Mouse (Mus musculus) stomach, postnatal 0 days (tissue): ENCODE data around the gene Gm28308. TPM values are rescaled to one million over a fixed set of nuclear protein-coding genes. Genes with fewer than 3 reads are reported as not detected.
A peak's percentile ranks its signal among the peaks of the same experiment; 100 is the strongest.

ENCODE experiments used
- ATAC-seq: fragments of 200-750 bp; cut with Nextera tagmentation; 2 replicates; pipeline ENCODE4 v1.8.0; 2017; ENCODE audit not compliant: low FRiP score, low TSS enrichment
- DNase-seq: peaks from one replicate; pipeline ENCODE4 v3.0.0-alpha.2; 2016; ENCODE audit warnings: low spot score
- H3K27ac ChIP-seq: fragments of 300-500 bp; sonication (generic); replicated peaks from 2 replicates; pipeline ENCODE4 v1.5.1; 2014; ENCODE audit warnings: mild to moderate bottlenecking, control low read depth
- H3K27me3 ChIP-seq: fragments of 300-500 bp; sonication (generic); 2 replicates; pipeline ENCODE4 v1.6.1; 2014; ENCODE audit warnings: low read length; ENCODE audit not compliant: control insufficient read depth, insufficient read depth
- H3K36me3 ChIP-seq: fragments of 300-500 bp; sonication (generic); 2 replicates; pipeline ENCODE4 v1.6.1; 2014; ENCODE audit warnings: low read length, mixed read lengths; ENCODE audit not compliant: control insufficient read depth, insufficient read depth
- H3K4me1 ChIP-seq: fragments of 300-500 bp; sonication (generic); replicated peaks from 2 replicates; pipeline ENCODE4 v1.6.1; 2014; ENCODE audit warnings: antibody characterized with exemption; ENCODE audit not compliant: control insufficient read depth, insufficient read depth
- H3K4me2 ChIP-seq: fragments of 300-500 bp; sonication (generic); replicated peaks from 2 replicates; pipeline ENCODE4 v1.6.1; 2014; ENCODE audit warnings: low read depth, mild to moderate bottlenecking, control low read depth, moderate library complexity
- H3K4me3 ChIP-seq: fragments of 300-500 bp; sonication (generic); 2 replicates; pipeline ENCODE4 v1.5.1; 2014; ENCODE audit warnings: low read depth, low read length, control low read depth
- H3K9ac ChIP-seq: fragments of 300-500 bp; sonication (generic); 2 replicates; pipeline ENCODE4 v1.6.1; 2014; ENCODE audit warnings: mild to moderate bottlenecking, low read length, control low read depth, mixed read lengths
- H3K9me3 ChIP-seq: fragments of 300-500 bp; sonication (generic); 2 replicates; pipeline ENCODE4 v1.6.1; 2016; ENCODE audit warnings: low read length; ENCODE audit not compliant: control insufficient read depth
- CTCF ChIP-seq: IDR thresholded peaks from 2 replicates; pipeline ENCODE4 v1.5.1; 2016; ENCODE audit warnings: antibody characterized with exemption, low read depth, mild to moderate bottlenecking, moderate library complexity
- EP300 ChIP-seq: optimal IDR thresholded peaks from 2 replicates; pipeline ENCODE3; 2016; ENCODE audit warnings: antibody characterized with exemption
- WGBS: fragments of 180-500 bp; shearing (Covaris S2); extraction: QIAGEN DNeasy Blood & Tissue Kit; methylation state at CpG from one replicate; pipeline ENCODE4 v1.1.7; 2014; 5-methylcytosine and 5-hydroxymethylcytosine counted together
- polyA plus RNA-seq: library from polyadenylated mRNA; unstranded; fragments of >200 nt; fragmentation: Nextera tagmentation; extraction: Ambion mirVana; gene quantifications from 2 replicates; pipeline ENCODE4 v1.2.1, GENCODE M21; 2015

Gm28308 gene
- polyA plus RNA-seq, 1 experiment from 2014 or later = not detected

GRCm38 (mm10) chr6:52169499-52170165 lies 43.5 kb downstream of the Gm28308 start:
- no peak for DNase-seq
- TF ChIP-seq CTCF (no peak), EP300 (no peak)
- Histone ChIP-seq H3K27me3 (no peaks in the 10 kb centered on the region), H3K36me3 (0 out of 2 replicates have a peak, but pooled peaks cover 2% of the 10 kb centered on the region), H3K9me3 (no peaks in the 10 kb centered on the region), H3K4me1 (peaks cover 4% of the 10 kb centered on the region; the same call in 1 of the 2 replicates), H3K9ac (peak overlapping the region; percentile 66), H3K4me2 (peak overlapping the region; percentile 62), H3K4me3 (peak overlapping the region; percentile 65), H3K27ac (peak overlapping the region; percentile 97)
- no peak for ATAC-seq
- 30% methylated on average over 16 of the region's 16 CpGs for WGBS

- peak overlapping the region; percentile 96 for H3K27ac ChIP-seq
- H3K4me1 ChIP-seq = peaks cover 4% of the 10 kb centered on the region; the same call in 1 of the 2 replicates
- peak overlapping the region; percentile 89 for H3K9ac ChIP-seq
- TF ChIP-seq EP300 = no peak
- no peak for TF ChIP-seq CTCF
- DNase-seq = no peak
- 0 out of 2 replicates have a peak, but pooled peaks cover 2% of the 10 kb centered on the region for H3K36me3 ChIP-seq
- no peaks in the 10 kb centered on the region for H3K9me3 ChIP-seq
- ATAC-seq = no peak
- peak overlapping the region; percentile 65 for H3K4me3 ChIP-seq
- peak overlapping the region; percentile 77 for H3K4me2 ChIP-seq
- H3K27me3 ChIP-seq = no peaks in the 10 kb centered on the region; the same call in 1 of the 2 replicates
- WGBS = 14% methylated on average over 39 of the region's 42 CpGs
These were observed 44.7 kb downstream of the Gm28308 start for GRCm38 (mm10) chr6:52168191-52169055.

GRCm38 (mm10) chr6:52167736-52168161 lies 45.4 kb downstream of the Gm28308 start:
- Histone ChIP-seq H3K4me3 (peak overlapping the region; percentile 65), H3K4me2 (peak overlapping the region; percentile 77), H3K4me1 (peaks cover 4% of the 10 kb centered on the region; the same call in 1 of the 2 replicates), H3K9ac (peak overlapping the region; percentile 89), H3K36me3 (0 out of 2 replicates have a peak, but pooled peaks cover 2% of the 10 kb centered on the region), H3K27me3 (no peaks in the 10 kb centered on the region; the same call in 1 of the 2 replicates), H3K27ac (peak overlapping the region; percentile 96), H3K9me3 (no peaks in the 10 kb centered on the region)
- DNase-seq = no peak
- no peak for ATAC-seq
- WGBS = 28% methylated on average over 14 of the region's 14 CpGs
- no peak for TF ChIP-seq CTCF
- TF ChIP-seq EP300 = no peak

GRCm38 (mm10) chr6:52167176-52167575 lies 46.0 kb downstream of the Gm28308 start:
- peaks cover 2% of the 10 kb centered on the region; the same call in 1 of the 2 replicates for H3K4me1 ChIP-seq

GRCm38 (mm10) chr6:52166431-52167077 lies 46.6 kb downstream of the Gm28308 start:
- WGBS = 19% methylated on average over 4 of the region's 4 CpGs
- Histone ChIP-seq H3K4me1 (peaks cover 2% of the 10 kb centered on the region; the same call in 1 of the 2 replicates), H3K4me3 (peak overlapping the region; percentile 65), H3K27ac (peak overlapping the region; percentile 96), H3K27me3 (no peaks in the 10 kb centered on the region; the same call in 1 of the 2 replicates), H3K4me2 (peak overlapping the region; percentile 77), H3K9me3 (no peaks in the 10 kb centered on the region), H3K9ac (peak overlapping the region; percentile 89), H3K36me3 (0 out of 2 replicates have a peak, but pooled peaks cover 2% of the 10 kb centered on the region)
- TF ChIP-seq EP300 (no peak), CTCF (no peak)
- ATAC-seq = no peak
- DNase-seq = no peak

More at GRCm38 (mm10) chr6:52167176-52167575, 46.0 kb downstream of the Gm28308 start:
- Histone ChIP-seq H3K4me2 (peak overlapping the region; percentile 77), H3K27me3 (no peaks in the 10 kb centered on the region; the same call in 1 of the 2 replicates), H3K27ac (peak overlapping the region; percentile 96), H3K36me3 (0 out of 2 replicates have a peak, but pooled peaks cover 2% of the 10 kb centered on the region), H3K9me3 (no peaks in the 10 kb centered on the region), H3K4me3 (peak overlapping the region; percentile 65), H3K9ac (peak overlapping the region; percentile 89)
- DNase-seq = no peak
- WGBS = 41% methylated on average over 1 of the region's 1 CpGs
- no peak for TF ChIP-seq CTCF
- no peak for TF ChIP-seq EP300
- ATAC-seq = no peak
